Mouse (Mus musculus): ENCODE measurements around the gene Gm10961.
"Not testable (repeated sequence)": the region's sequence is repeated elsewhere in the genome, so short reads cannot be mapped to it uniquely, and the experiment has no call there.

Gm10961 gene

GRCm38 (mm10) chr3:107612902-107613525 lies 18.1 kb upstream of the Gm10961 start:
- peak; percentile 56 to 61 for DNase-seq (ENCODE audit: low spot score in 2 of 2)

- DNase-seq (ENCODE audit: low spot score in 2 of 2) = no peak
These were observed 13.3 kb upstream of the Gm10961 start for GRCm38 (mm10) chr3:107617800-107618199.

DNA sequence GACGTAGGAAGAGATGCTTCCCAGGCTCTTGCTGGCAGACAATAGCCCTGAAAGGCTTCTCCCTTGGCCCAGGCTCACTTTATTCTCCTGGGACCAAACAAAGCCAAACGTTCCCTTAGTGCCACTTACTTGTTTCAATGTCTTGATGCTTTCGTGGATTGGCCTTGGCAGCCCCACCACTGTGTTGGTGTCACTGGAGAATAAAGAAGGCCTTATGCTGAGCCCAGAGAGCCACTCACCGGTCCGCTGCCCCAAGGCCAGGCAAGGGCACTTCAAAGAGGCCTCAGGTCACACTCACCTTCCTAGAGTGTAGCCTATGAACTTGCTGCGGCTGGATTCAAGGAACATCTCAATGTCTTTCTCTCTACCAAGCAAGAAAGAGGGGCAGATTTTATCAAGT lies 11.2 kb upstream of the Gm10961 start:
- DNase-seq (ENCODE audit: low spot score in 2 of 2) = no peak

GRCm38 (mm10) chr3:107621286-107622075 lies 9.6 kb upstream of the Gm10961 start:
- peak in 1 of 2 experiments; percentile 1 for DNase-seq (ENCODE audit: low spot score in 2 of 2)

DNA sequence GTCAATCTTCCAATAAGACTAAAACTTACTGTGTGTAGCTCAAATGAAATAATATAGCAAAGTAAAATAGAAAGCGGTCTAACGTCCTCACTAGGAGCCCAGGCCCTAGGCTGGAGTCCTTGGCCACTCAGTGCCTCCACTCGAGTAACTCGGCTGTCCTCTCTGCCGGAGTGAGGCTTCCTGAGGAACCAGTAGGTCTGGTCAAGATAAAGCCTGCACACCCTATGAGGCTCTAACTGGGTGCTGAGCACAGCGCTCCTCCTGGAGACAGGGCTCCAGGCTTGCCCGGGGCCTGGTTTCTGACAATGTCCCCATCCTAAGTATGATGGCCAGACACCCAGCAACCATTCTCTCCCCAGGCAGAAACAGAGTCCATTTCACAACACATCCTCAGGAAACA lies 8.6 kb upstream of the Gm10961 start:
- DNase-seq (ENCODE audit: low spot score in 2 of 2) = peak in 1 of 2 experiments; percentile 0

DNA sequence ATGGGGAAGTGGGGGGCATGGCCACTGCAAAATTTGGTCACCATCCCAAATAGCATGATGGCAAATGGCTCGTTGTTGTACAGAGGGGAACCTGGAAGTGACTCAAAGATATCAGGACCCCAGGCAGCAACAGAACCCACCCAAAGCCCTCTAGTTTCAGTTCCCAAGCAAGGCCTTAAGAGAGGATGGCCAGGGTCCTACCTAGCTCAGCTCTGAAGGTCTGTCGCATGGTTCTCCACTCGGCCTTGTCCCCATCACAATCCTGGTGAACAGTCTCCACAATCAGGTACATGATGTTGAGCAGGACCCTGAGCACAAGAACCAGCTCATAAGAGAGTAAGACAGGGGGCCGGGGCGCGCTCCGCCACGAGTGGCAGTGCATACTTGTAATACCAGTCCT lies 6.7 kb upstream of the Gm10961 start:
- peak in 1 of 2 experiments; percentile 1 for DNase-seq (ENCODE audit: low spot score in 2 of 2)

- no peak for DNase-seq (ENCODE audit: low spot score in 2 of 2)
These were observed 5.6 kb upstream of the Gm10961 start for GRCm38 (mm10) chr3:107625536-107625935.

DNA sequence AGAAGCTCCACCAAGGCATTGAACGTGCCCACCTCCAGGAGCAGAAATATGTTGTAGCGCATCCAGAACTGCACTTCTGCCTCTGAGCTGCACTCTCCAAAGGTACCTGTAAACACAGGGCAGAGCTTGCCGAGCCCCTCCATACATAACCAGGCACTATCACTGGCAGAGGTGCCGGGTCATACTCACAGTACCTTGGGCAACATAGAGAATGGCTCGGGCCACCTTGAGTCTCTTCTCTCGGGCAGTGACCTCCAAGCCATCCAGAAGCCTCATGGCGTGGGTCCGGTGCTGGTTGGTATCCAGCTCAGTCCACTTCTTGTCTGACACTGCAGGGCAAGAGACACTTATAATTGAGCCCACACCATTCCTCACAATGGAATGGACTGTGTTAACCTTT lies 4.4 kb upstream of the Gm10961 start:
- DNase-seq (ENCODE audit: low spot score in 2 of 2) = peak in 1 of 2 experiments; percentile 0

GRCm38 (mm10) chr3:107627641-107628040 lies 3.5 kb upstream of the Gm10961 start:
- DNase-seq (ENCODE audit: low spot score in 2 of 2) = peak in 1 of 2 experiments; percentile 1

GRCm38 (mm10) chr3:107628551-107628950 lies 2.6 kb upstream of the Gm10961 start:
- peak in 1 of 2 experiments; percentile 1 for DNase-seq (ENCODE audit: low spot score in 2 of 2)

- DNase-seq (ENCODE audit: low spot score in 2 of 2) = peak in 1 of 2 experiments; percentile 0
These were observed 1.7 kb upstream of the Gm10961 start for GRCm38 (mm10) chr3:107629411-107629810.

- peak; percentile 79 to 88 for DNase-seq (ENCODE audit: low spot score in 2 of 2)
These were observed 419 bp downstream of the Gm10961 start, which contains the start of gene Strip1 for GRCm38 (mm10) chr3:107631523-107631958. Gene Strip1 (minus strand): TSS chr3:107631694.

DNA sequence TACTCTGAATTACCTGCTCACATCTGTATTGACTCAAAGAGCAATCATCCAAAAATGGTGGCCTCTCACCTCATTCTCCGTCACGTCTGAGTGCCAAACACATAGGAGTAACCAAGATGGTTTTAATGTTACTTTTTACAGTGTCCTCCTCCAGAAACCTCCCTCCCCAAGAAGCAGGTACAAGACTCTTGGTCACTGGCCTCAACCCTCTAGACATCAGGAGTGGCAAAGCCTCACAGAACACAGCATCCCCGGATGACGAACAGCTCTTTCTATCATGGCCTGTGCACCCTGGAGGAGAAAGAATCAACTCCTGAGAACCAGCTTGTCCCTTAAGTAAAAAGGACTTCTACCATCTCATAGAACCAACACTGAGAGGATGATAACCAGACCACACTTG lies 1.7 kb downstream of the Gm10961 start:
- no peak for DNase-seq (ENCODE audit: low spot score in 2 of 2)

DNA sequence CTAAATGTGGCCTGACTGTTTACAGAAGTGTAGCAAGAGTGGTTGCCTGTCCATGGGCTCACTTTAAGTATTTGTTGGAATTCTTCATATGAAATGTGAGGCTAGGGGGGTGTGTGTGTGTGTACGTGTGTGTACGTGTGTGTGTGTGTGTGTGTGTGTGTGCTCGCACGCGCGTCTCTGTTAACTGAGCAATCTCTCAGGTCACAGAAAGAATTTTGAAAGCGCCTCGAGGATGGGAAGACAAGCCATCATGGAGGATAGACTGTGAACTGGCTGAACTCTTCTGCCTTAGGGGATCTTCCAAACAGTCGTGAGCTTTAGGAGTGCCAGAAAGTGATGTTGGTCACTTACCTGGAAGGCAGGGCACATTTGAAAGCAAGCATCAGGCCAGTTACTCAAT lies 2.8 kb downstream of the Gm10961 start:
- no peak for DNase-seq (ENCODE audit: low spot score in 2 of 2)

- no peak for DNase-seq (ENCODE audit: low spot score in 2 of 2)
These were observed 4.7 kb downstream of the Gm10961 start for GRCm38 (mm10) chr3:107635836-107636235.

DNA sequence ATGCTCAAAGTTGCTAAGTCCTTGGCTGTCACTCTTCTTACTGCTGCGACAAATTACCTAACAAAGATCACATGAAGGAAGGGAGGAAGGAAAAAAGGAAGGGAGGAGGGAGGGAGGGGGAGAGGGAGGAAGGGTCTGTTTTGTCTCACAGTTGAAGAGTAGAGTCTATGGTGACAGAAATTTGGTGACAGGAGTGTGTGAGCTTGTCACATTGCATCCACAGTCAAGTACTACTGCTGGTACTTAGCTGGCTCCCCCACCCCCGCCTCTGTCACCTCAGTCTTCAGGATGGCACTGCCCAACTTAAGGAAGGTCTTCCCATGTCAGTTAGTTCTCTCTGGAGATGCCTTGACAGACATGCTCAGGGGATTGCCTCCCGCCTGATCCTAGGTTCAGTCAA lies 5.1 kb downstream of the Gm10961 start:
- no peak for DNase-seq (ENCODE audit: low spot score in 2 of 2)

- DNase-seq (ENCODE audit: low spot score in 2 of 2) = no peak
These were observed 6.6 kb downstream of the Gm10961 start for GRCm38 (mm10) chr3:107637606-107638172.

GRCm38 (mm10) chr3:107646947-107647346 lies 15.8 kb downstream of the Gm10961 start:
- no peak for DNase-seq (ENCODE audit: low spot score in 2 of 2)

GRCm38 (mm10) chr3:107650276-107650675 lies 19.2 kb downstream of the Gm10961 start:
- not testable (repeated sequence) for DNase-seq (ENCODE audit: low spot score in 2 of 2)

- DNase-seq (ENCODE audit: low spot score in 2 of 2) = no peak
These were observed 21.8 kb downstream of the Gm10961 start for GRCm38 (mm10) chr3:107652968-107653367.

GRCm38 (mm10) chr3:107654861-107655260 lies 23.7 kb downstream of the Gm10961 start:
- DNase-seq (ENCODE audit: low spot score in 2 of 2) = no peak

DNA sequence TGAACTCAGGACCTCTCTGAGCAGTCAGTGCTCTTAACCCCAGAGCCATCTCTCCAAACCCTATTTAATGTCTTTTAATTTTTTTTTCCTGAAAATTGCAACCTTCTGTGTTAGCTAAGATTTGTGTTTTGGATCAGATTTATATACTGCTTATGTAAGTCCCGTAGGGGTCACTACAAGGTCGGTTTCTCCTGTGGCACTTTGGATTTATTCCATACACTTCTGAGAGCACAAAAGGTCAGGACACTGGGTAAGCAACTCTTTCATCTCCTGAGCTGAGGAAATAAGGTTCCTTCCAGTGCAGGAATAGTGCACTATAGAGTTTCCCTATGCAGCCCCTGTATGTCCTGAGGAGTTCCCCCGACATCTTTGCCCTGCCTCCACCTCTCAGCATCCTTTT lies 24.4 kb downstream of the Gm10961 start:
- DNase-seq (ENCODE audit: low spot score in 2 of 2) = no peak

- DNase-seq (ENCODE audit: low spot score in 2 of 2) = no peak
These were observed 25.0 kb downstream of the Gm10961 start for GRCm38 (mm10) chr3:107656151-107656550.
